Mouse (Mus musculus) liver, adult (tissue): ENCODE measurements around the gene Tgfbrap1.

ENCODE experiments used
- GATA4 ChIP-seq: IDR thresholded peaks from 2 replicates; pipeline ENCODE4 v1.6.1; 2014; ENCODE audit warnings: mild to moderate bottlenecking, low read length; ENCODE audit not compliant: insufficient replicate concordance

Tgfbrap1 gene

DNA sequence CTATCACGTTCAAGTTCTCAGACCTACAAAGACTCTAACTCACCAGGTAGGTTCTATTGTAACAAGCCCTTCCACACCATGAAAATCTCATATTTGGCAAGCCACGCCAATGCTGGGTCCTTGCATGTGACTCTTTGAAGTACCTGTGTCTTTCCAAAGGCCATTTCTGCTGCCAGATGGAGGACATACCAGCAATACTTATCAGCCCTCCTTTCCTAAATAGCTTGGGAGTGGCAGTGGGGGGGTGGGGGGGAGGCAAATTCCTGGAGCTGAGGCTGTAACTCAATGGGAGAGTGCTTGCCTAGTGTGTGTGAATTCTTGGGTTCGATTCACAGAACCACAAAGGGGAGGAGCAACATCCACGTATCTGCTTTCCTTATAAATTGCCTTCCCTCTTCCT is 26.3 kb upstream of the Tgfbrap1 start:
- no peak for TF ChIP-seq GATA4

DNA sequence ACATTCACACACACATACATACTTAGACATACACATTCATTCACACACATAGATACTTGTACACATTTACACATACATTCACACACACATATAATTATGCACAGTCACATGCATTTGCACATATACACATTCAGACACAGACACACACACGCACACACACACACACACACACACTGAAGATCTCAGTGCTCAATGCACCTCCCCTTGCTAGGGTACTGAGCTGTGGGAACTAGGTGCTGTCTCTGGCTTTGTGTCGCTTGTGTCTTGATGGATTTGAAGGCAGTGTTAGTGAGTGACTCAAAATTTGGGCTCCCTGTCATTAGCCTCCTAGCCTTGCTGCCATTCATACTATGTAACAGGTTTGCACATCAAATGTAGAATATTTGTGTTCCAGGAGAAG is 24.2 kb upstream of the Tgfbrap1 start:
- no peak for TF ChIP-seq GATA4

GRCm38 (mm10) chr1:43120950-43121349 is 22.5 kb upstream of the Tgfbrap1 start:
- TF ChIP-seq GATA4, result no peak

GRCm38 (mm10) chr1:43117435-43117834 is 19.0 kb upstream of the Tgfbrap1 start:
- no peak for TF ChIP-seq GATA4

GRCm38 (mm10) chr1:43112882-43113281 is 14.4 kb upstream of the Tgfbrap1 start:
- TF ChIP-seq GATA4, result no peak

GRCm38 (mm10) chr1:43110556-43110955 is 12.1 kb upstream of the Tgfbrap1 start:
- no peak for TF ChIP-seq GATA4

GRCm38 (mm10) chr1:43108729-43109128 is 10.3 kb upstream of the Tgfbrap1 start:
- TF ChIP-seq GATA4, result no peak

GRCm38 (mm10) chr1:43094206-43094605 is 4.2 kb downstream of the Tgfbrap1 start:
- no peak for TF ChIP-seq GATA4

GRCm38 (mm10) chr1:43092056-43093015 is 6.1 kb downstream of the Tgfbrap1 start:
- TF ChIP-seq GATA4, result no peak

- TF ChIP-seq GATA4, result no peak
Measured at GRCm38 (mm10) chr1:43091306-43092055, 7.0 kb downstream of the Tgfbrap1 start.

GRCm38 (mm10) chr1:43090418-43090817 is 8.0 kb downstream of the Tgfbrap1 start:
- TF ChIP-seq GATA4, result no peak

GRCm38 (mm10) chr1:43082946-43083345 is 15.5 kb downstream of the Tgfbrap1 start:
- TF ChIP-seq GATA4, result no peak

DNA sequence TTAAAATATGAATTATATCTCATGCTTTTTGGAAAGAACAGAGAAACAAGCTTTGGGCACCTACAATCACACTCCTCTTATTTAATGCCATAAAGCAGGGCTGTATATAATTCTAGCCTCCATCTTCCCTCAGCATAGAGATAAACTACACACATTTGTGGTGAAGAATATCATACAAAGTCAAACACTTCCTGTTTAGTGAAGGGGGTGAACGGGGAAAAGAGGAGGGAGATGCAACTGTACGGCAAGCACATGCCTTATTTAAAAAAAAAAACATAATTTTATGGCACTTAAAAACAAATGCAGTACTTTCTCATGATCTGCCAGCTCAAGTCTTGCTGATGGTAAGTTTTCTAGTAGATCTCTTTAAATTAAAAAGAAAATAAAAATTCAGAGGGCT is 20.3 kb downstream of the Tgfbrap1 start:
- no peak for TF ChIP-seq GATA4

GRCm38 (mm10) chr1:43074791-43075190 is 23.6 kb downstream of the Tgfbrap1 start:
- no peak for TF ChIP-seq GATA4

DNA sequence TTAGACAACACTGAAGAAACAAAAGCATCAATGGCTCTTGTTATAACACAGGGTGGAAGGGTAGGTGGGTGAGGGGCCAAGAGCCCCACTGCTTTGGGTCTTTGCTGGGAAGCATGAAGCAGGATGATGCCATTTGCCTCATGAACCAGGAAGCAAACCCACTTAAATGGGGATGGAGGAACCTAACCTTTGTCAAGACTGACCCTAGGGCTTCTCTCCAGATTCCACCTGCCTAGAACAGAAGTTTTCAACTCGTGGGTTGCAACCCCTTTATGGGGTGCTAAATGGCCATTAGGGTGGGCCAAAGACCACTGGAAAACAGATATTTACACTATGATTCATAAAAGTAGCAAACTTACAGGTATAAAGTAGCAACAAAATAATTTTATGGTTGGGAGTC is 25.9 kb downstream of the Tgfbrap1 start:
- no peak for TF ChIP-seq GATA4

DNA sequence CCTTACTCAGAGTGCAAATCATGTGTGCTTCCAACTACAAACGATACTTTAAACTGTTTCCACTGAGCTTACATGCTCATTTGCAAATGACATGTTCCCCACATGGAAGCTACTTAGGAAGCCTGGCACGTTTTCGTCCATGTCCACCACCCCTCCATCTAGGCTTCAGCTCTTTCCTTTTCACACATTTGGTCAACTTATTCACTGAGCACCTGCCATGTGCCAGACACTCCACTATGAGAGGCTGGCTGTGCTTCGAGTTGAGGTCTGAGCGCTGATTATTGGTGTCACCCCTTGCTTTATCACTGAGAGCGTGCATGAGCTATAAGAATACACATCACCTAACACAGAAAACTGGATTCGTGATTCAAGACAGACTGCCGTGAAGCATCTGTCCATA is 26.4 kb downstream of the Tgfbrap1 start:
- no peak for TF ChIP-seq GATA4
